Mouse (Mus musculus): ENCODE results near the gene Olfr1310.
"Not testable (repeated sequence)": the region's sequence is repeated elsewhere in the genome, so short reads cannot be mapped to it uniquely, and the experiment has no call there.

- TF ChIP-seq CTCF (IDR thresholded peaks at IDR 0.05; ENCODE audit: borderline replicate concordance, insufficient read depth, low read depth, low read length); POLR2A (IDR thresholded peaks at IDR 0.05; ENCODE audit: borderline replicate concordance, insufficient read depth, low read length): not testable (repeated sequence)
These were observed 14.5 kb upstream of the Olfr1310 start for GRCm38 (mm10) chr2:112026971-112027370.
